Mouse (Mus musculus): ENCODE measurements around the gene Mip.
"Not testable (repeated sequence)": the region's sequence is repeated elsewhere in the genome, so short reads cannot be mapped to it uniquely, and the experiment has no call there.

Mip gene

GRCm38 (mm10) chr10:128247020-128247732 lies 21.5 kb downstream of the Mip start:
- no peak for DNase-seq (ENCODE audit: low read depth, low spot score)

GRCm38 (mm10) chr10:128250565-128250964 lies 24.9 kb downstream of the Mip start:
- DNase-seq (ENCODE audit: low read depth, low spot score) = no peak

GRCm38 (mm10) chr10:128253677-128254255 lies 28.1 kb downstream of the Mip start, which contains the start of gene Apon:
TSS of gene Apon (plus strand) at chr10:128254096.
- DNase-seq (ENCODE audit: low read depth, low spot score) = no peak

- DNase-seq (ENCODE audit: low read depth, low spot score) = no peak
Observed at GRCm38 (mm10) chr10:128255925-128256324, 30.3 kb downstream of the Mip start.

DNA sequence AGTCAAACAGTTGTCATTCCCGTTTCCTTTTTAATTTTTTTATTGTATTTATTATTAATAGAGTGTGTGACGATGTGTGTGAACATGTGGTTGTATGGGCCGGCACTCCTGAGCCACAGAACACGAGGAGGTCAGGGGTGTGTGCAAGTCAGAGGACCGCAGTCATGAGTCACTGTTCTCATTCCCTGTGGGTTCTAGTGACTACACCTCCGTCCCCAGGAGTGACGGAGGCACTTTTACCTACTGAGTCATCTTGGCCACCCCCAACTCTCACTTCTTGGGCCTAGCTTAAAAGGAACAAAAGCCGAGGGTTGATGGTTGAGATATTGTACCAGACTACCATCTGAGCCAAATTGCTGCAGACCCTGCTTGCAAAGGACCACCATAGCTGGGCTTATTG lies 30.7 kb downstream of the Mip start:
- peak; percentile 19 for DNase-seq (ENCODE audit: low read depth, low spot score)

DNA sequence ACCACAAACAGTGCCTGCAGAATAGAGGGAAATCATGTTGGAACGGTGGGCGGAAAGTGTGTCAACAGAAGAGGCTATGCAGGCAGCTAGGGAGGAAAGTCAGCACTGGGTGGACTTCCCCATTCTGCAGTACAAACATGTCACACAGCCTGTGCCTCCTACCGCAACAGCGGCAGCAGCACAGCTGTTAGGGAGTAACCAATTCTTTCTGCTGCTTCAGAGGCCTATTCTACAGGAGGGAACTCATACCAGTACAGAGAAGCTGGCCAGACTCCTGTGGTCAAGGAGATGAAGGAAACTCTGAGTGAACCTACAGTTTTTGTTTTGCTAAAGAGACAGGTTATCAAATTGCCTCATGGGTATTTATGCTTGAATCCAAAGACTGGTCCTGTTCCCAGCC lies 33.3 kb downstream of the Mip start:
- DNase-seq (ENCODE audit: low read depth, low spot score) = no peak

- DNase-seq (ENCODE audit: low read depth, low spot score) = no peak
Observed at GRCm38 (mm10) chr10:128259946-128260345, 34.3 kb downstream of the Mip start.

GRCm38 (mm10) chr10:128260376-128260775 lies 34.7 kb downstream of the Mip start:
- not testable (repeated sequence) for DNase-seq (ENCODE audit: low read depth, low spot score)

DNA sequence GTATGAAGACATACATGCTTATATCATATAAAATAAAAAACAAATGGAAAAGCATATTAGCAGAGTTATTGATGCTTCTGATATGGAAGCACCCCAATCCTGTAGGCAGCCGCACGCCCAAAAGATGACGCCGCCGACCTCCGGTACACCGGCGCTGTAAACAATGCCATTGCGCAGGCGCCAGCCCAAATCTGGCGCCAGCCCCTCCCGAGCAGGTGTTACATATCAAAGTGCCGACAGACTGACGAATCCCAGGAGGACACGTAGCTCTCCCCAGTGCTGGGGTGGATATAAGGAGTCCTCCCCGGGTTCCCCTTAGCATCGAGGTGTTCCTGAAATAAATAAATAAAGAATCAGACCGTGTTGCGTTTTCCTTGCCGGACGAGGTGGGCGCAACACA lies 36.7 kb downstream of the Mip start:
- DNase-seq (ENCODE audit: low read depth, low spot score) = no peak

DNA sequence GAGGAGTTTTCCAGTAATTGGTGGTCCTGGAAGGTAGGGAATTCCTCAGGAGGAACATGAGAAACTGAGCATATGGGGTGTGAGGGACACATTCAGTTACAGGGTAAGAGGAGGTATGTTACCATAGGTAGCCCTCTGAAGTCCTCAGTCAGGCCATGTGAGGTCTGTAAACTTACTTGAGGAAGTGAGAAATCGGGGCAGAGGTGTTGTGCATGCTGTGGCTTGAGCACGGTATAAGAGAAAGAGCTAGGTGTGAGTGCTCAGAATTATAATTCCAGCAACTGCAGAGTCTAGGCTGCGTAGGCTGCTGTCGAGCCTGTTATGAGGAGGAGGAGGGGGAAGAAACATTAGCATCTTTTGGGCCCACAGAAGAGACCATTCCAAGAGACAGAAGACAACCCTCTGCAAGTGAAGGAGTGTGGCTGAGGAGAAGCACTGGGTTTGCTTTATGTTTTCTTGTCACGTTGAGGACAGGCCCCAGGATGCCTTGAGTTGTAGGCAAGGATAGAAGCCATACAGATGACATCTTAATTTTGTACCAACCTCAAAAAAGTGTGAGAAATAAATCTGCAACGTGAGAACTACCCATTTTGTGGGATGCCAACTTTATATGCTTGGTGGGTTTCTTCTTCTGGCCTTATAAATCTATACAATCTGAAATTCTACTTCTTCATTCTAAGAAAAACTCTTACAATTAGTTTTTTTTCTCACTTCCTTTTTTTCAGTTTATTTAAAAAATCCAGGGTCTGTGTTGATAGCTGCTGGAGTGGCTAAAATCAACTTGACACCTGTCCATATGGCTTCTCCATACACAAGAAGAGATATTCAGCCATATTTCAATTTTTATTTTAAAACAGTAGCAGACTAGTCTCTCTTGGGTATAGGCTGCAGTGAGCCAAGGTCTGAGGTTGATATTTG lies 38.0 kb downstream of the Mip start:
- DNase-seq (ENCODE audit: low read depth, low spot score) = no peak

DNA sequence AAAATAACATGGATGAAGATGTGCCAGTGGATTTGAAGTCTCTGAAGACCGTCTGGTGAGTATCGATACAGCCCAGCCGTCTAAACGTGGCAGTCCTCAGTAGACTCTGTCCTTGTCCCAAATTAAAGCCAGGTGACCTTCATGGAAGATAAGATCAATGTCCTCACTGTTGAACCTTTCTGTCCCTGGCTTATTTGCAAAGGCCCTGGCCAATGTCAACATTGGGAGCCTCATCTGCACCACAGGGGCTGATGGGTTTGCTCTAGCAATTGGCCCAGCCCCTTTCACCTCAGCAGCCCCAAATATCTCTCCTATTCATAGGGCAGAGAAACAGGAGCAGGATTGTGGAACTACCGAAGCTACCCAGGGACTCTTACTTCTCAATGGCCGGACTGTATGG lies 42.7 kb downstream of the Mip start, which contains the start of gene Apof:
Gene Apof, plus strand, starts transcription at position 301 of the 400 bp plus-strand sequence.
- no peak for DNase-seq (ENCODE audit: low read depth, low spot score)

DNA sequence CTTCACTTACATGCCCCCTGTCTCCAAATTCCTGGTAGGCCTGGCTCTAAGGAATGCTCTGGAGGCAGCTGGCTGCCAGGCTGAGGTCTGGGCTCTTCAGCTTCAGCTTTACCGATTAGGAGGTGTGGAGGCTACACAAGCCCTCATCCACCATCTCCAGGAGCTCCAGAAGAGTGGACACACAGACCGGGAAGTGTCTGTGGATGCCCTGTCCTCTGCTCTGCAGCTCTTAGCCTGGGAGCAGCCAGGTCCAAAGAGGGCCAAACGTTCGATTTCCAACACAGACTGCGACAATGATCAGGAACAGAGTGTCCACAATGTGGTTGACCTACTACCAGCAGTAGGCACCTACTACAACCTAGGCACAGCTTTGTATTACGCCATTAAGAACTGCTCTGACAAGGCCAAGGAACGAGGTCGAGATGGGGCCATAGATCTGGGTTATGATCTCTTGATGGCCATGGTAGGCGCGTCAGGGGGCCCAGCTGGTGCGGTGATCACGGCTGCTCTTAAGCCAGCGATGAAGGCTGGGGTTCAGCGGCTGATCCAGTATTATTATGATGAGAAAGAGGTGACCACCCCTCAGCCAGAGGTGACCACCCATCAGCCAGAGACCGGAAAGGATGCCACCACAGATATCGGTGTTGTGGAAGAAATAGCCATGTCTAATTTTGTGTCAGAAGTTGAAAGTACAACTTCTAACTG lies 43.7 kb downstream of the Mip start:
- DNase-seq (ENCODE audit: low read depth, low spot score) = no peak

GRCm38 (mm10) chr10:128270287-128270841 lies 44.7 kb downstream of the Mip start, which contains the start of gene Stat2:
TSS of gene Stat2 (plus strand) at chr10:128270559.
- peak; percentile 96 for DNase-seq (ENCODE audit: low read depth, low spot score)

DNA sequence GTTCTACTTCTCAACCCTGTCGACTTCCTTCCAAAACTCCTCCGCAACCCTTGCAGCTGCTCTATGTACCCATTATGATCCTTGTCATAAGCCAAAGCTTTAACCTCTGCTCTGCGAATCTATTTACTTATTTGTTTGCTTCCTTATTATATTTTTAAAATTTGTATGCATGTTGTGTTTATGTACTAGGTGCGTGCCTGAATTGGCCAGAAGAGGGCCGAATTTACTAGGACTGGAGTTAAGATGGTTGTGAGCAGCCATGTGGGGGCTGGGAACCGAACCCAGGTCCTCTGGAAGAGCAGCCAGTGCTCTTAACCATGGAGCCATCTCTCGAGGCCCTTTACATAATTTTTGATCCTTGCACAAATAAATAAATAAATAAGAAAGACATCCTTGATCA lies 45.2 kb downstream of the Mip start:
- DNase-seq (ENCODE audit: low read depth, low spot score) = no peak

DNA sequence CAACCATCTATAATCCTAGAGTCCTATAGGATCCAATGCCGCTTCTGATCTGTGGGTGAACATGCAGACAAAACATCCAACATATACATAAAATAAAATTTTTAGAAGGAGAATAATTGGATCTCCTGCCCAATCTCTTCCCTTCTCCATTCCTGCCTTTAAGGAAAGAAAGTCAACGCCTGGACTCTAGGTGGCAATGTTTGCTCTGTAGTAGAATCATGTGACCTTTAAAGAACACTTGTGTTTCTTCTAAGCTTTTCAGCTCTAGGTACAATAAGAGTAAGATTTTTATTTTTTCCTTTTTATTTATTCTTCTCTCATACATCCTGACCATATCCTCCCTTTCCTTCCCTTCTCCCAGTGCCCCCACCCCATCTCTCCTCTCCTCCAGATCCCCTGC lies 46.2 kb downstream of the Mip start:
- DNase-seq (ENCODE audit: low read depth, low spot score) = no peak

GRCm38 (mm10) chr10:128272819-128273439 lies 47.3 kb downstream of the Mip start:
- not testable (repeated sequence) for DNase-seq (ENCODE audit: low read depth, low spot score)

DNA sequence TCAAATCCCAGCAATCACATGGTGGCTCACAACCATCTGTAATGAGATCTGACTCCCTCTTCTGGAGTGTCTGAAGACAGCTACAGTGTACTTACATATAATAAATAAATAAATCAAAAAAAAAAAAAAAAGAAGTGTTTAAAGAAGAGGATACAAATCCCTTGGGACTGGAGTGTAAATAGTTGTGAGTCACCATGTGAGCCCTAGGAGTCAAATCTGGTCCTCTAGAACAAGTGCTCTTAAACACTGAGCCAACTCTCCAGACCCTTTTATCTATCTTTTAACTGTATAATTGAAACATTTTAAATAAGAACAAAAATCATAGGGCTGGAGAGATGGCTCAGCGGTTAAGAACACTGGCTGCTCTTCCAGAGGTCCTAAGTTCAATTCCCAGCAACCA lies 49.7 kb downstream of the Mip start:
- not testable (repeated sequence) for DNase-seq (ENCODE audit: low read depth, low spot score)

DNA sequence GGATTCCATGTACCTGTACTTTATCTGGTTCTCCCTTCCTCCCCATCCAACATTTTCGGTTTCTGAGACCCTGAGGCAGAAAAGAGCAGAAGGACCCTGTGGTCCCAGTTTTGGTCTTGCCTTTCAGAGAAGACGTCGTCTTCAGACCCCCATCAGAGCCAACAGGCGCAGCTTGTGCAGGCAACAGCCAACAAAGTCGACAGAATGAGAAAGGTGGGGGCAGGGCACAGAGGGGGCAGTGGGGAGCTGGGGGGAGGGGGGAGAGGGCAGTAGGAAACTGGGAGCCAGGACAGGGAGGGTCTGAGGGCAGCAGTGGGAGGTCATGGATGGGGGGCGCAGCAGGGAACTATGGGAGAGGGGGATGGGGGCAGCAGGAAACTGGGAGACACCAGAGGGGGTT lies 52.5 kb downstream of the Mip start:
- DNase-seq (ENCODE audit: low read depth, low spot score) = no peak

DNA sequence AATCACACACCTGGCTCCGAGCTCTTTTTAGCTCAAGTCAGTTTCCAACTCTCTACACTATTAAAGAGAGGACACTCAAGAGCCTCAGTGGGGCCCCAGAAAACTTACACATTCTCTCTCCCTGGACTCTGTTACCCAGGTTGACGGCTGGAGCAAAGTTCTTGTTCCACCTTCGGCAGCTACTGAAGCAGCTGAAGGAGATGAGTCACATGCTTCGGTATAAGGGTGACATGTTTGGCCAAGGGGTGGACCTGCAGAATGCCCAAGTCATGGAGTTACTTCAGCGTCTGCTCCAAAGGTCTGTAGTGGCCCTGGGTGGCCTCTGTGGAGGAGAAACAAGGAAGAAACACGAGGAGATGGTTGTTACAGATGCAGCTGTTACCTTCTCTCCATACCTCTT lies 55.3 kb downstream of the Mip start:
- DNase-seq (ENCODE audit: low read depth, low spot score) = no peak

Measured in CD4-positive helper T cell, adult 2 months (primary cell).